Mouse (Mus musculus) spleen, adult 12 weeks (tissue): ENCODE data around the gene Pdzph1.
A peak's percentile ranks its signal among the peaks of the same experiment; 100 is the strongest.

Experiments
- DNase-seq: peaks from one replicate; pipeline ENCODE4 v3.0.0; 2022; ENCODE audit warnings: low spot score

Pdzph1 gene

GRCm38 (mm10) chr17:58991275-58991674 is at the start of gene Pdzph1:
Pdzph1 (minus strand) TSS chr17:58991375.
- DNase-seq: no peak

DNA sequence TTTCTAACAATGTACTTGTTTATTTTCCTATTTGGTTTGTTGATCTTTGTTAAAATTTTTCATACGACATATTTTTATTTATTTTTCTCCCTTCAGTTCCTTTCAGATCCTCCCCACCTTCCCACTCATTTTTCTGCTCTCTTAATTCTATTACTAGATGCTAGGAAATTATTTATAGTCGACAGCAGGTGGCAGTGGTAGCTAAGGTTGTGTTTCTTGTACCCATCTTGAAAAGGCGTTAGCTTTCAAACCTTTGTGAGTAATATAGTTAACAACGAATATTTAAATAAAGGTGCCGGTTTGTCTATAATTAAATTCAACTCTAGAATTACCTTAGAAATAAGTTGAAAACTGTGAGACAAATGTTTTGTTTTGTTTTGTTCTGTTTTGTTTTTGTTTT is 48.6 kb upstream of the Pdzph1 start:
- DNase-seq: no peak

DNA sequence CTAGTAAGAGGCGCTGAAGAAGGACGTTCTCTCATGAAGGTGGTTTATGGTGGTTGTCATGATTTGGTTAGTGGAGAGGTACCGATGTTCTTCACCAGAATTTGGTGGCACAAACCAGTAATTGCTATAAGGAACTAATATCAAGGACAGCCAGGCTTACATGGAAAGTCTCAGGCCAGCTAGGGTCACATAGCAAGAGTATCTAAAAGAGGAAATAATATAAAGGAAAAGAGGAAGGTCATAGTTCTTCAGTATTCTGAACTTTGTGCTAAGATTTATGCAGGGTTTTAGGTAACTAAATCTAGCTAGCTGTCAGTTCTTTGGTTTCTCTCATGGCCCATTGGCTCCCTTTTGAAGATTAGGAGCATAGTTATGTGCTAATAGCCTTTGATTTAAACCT is 42.3 kb upstream of the Pdzph1 start:
- DNase-seq: no peak

DNA sequence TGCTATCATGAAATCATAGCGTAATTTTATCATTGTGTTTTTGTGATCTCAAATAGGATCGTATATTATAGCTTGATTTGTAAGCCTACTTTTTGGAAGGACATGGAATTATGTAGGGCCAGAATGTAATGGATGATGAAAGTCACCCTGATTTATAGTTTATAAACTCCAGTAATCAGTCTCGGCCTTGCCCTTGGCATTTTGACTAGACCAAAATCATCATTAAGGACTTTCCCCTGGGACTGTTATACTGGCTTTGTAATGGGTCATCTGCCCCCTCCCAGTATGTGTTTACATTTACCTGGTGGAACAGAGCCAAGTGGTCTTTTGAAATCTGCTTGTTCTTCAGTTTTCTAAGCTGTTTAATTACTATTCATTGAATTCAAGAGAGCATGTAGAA is 35.2 kb upstream of the Pdzph1 start:
- DNase-seq: no peak

DNA sequence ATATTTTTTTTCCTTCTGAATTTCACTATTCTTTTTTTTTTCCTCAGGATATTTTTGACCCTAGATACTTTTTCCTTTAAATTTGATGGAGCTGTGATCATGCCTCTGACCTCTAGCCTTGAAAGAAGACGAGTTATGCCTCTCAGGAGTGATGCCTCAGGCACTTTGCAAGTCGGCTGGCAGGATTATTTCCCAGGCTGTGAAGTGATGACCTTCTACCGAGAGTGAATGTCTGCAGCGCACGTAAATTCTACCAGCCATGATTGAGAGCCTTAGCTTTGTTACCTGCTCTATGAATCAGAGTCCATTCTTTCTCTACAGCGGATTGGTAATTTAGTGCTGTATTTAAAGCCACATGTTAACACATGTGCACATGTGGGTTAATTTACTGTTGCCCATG is 33.3 kb upstream of the Pdzph1 start:
- DNase-seq: no peak

GRCm38 (mm10) chr17:59023971-59024370 is 32.8 kb upstream of the Pdzph1 start:
- DNase-seq: no peak

DNA sequence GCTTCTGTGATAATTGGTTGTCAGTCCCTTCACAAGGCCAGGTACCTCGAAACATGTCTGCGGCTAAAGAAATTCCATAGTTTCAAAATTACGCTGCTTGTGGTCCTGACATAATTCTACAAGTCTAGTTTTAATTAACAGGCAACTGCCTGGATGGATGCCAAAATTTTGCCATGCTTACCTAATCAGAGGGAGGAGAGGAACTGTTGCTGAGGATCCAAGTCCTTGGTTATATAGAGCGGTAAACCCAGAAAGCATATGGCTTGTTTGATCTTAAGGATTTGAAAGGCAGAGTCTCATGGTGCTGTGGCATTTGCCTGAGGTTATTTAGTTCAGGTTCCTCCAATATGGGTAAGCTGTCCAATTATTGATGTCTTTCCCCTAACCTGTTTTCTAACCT is 27.5 kb upstream of the Pdzph1 start:
- no peak for DNase-seq

DNA sequence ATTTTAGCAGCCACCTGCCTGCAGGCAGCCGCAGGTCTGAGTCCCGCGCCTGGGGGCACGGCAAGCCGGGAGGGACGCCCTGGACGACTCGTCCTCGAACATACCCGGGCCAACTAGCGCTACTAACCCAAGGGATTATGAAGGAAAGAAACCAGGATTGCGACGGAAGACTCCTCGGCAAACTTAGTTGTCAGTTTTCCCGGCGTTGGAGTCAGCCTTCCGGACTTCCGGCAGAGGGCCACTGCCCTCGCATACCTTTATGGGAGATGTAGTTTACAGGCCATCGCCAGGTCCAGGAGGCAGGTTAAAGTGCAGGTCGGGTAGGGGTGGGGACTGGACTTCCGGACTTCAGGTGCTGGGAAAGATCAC is 21.9 kb upstream of the Pdzph1 start, which contains the start of gene Nudt12:
Gene Nudt12 (minus strand): TSS at position 282 of the 369 bp plus-strand sequence.
- DNase-seq: peak; percentile 14

- no peak for DNase-seq
These were observed 21.4 kb upstream of the Pdzph1 start for GRCm38 (mm10) chr17:59012421-59013090.

DNA sequence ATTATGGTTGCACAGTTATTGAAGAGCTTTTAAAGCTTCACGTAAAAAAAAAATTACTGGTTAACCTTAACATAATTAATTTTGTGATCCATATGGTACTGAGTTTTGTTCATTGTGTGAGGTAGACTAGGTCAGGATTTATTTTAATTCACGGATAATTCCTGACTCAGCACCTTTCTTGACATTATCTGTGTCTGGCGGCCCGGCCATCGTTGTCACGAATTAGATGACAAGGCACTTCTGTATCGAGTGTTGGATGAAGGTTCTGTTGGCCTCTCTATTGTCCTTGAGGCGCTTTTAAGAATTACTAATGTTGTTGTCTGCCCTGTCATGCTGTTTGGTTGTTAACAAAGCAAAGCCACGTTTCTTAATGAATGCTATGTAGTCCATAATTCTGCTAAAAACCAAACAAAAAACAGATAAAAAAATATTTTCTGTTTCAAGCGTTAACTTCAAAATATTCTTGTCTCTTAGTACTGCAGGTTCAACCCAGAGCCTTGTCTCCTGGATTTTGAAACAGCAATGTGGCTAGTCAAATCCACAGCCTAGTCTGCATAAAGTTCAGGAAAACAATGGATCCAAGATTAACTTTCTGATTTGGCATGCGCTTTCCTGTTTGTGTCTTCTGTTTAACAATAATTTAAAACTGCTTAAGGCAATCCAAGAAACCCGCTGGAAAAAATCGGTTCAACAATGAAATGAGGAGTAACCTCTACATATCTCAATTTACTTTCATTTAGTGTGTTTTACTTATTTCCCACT is 20.6 kb upstream of the Pdzph1 start:
- no peak for DNase-seq

DNA sequence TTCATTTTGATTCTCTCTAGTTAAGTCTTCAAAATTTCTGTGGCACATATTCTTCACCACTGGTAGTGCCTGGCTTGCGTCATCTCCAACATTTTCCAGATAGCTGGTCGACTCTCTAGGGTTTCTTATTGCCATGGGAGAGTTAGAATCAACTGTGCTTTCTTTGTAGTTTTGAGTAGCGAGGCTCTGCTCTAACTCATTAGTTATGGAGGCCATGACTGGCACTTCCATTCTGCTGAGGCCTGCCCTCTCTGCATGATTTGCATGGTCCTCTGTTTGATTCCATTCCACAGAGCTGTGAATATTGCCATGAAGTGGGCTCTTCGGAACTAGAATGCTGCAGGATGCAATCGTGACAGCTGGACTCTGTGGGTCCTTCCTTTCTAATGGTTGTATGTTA is 17.9 kb downstream of the Pdzph1 start:
- no peak for DNase-seq

- no peak for DNase-seq
These were observed 31.3 kb downstream of the Pdzph1 start for GRCm38 (mm10) chr17:58959905-58960304.

DNA sequence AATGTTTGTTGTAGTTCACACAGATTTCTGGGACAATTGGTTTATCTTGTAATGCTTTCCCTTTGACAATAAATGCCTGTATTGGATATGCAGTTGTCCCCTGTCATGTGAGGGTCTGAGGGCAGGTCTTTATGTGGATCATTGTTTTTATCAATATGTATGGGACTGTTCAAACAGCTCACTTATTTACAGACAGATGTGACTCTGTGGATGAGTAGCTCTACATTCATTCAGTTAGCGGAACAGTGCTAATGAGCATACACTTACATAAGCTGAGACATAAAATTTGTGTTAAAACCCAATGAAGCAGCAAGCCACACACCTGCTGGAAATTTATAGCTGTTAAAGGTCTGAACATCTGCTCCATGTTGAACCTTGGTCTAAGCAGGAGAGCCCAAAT is 34.1 kb downstream of the Pdzph1 start:
- DNase-seq: no peak

GRCm38 (mm10) chr17:58943015-58943822 is 48.0 kb downstream of the Pdzph1 start:
- no peak for DNase-seq

DNA sequence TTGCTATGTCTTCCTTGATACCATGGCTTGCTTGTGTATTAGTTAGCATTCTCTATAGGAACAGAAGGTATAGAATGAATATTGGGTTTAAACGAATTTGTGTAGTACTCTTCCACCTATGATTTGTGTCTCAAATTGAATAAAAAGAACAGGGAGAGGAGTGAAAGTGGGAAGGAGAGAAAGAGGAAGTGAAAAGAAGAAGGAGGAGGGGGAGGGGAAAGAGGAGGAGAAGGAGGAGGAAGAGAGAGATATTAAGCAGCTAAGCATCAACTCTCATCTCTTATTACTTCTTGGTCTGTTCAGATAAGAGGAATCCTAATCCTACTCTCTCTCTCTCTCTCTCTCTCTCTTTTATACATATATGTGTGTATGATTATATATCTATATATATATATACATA is 52.6 kb downstream of the Pdzph1 start:
- no peak for DNase-seq

GRCm38 (mm10) chr17:58937533-58937932 is 53.6 kb downstream of the Pdzph1 start:
- no peak for DNase-seq

DNA sequence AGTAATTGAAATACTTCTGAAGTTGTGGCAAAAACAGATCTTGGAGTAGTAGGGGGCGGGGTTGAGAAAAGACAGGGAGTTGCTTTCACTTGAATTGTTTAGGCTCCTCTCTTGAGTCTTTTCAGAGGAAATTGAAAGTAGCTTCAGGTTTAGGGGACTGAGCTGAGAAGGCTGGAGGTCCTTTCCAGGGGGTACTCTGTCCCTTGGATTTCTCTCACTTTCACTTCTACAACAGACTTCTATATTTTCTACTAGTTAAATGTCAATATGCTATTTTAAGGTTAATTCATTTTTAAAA is 58.2 kb downstream of the Pdzph1 start:
- DNase-seq: no peak

DNA sequence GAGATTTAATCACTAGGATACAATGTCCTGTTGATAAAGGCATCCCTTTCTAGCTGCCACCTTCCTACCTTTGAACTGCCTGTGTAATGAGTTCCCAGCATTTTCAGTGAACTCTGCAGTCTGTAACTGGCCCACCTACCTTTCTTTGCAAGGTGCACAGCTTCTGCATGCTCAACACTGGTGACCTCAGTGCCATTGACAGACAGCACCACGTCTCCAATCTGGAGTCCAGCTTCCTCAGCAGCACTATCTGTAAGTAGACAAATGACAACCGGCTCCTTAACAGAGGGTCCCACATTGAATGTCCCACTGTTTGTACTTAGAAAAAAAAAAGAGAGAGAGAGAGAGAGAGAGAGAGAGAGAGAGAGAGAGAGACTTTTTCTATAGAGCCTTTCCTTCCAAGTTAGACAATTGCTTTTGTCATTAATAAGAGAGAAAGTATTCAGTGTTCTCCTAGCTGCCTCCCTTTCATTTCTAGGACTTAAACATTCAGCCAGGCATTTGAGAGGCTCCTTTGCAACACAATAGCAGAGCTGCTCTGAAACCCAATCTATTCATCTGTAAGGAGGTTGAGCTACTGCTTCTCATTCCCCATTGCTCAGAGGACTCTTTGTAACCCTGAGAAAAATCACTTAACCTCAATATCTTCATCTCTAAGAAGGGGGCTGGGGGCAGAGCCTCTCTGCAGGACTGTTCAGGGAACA is 58.7 kb downstream of the Pdzph1 start:
- no peak for DNase-seq

- DNase-seq: no peak
These were observed 66.2 kb downstream of the Pdzph1 start for GRCm38 (mm10) chr17:58924754-58925546.

DNA sequence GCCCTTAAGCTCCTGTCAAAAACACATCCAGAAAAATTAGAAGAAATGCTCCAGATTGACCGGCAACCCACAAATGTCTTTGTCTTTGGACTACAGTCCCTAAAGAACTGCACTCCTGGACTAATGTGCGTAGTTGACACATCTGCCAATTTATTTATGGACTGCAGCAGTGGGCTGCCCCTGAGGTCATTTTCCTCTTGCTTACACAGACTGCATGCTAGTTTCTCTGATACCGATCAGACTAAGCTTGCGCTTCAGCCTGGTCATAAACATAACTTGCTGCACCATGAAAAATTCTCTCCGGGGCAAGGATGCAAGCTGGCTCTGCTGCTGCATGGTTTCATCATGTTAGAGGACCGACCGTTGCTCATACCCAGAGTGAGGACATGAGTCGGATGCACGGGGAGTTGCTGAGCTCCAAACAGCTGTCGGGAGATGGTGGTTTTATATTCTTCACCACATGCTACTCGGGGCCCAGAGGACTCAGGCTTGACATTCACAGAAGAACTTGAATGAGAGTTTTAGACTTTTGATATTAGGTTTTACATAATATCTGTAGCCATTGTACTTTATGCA is 67.2 kb downstream of the Pdzph1 start:
- no peak for DNase-seq

DNA sequence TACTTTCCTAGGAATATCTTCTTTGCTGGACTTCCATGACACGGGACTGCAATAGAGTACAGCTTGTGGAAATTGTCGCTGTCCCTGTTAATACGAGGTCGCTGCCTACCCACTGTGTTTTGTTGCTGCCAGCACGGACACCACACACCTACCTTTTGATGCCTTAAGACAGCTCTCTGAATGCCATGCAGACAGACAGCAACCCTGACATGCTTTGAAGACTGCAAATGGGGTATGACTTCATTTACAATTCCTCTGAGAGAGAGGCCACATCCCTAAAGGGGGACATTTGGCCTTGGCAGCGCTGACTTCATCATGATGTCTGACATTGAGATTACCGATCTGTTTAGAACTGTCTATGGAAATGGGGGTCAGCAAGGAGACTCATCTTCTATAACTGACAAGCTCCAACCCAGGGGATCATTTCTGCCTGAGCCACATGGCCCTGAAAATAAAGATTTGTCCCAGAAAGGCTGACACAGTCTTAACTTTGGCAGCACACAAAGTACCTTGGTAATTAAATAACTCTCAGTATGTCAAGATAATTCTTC is 67.8 kb downstream of the Pdzph1 start:
- no peak for DNase-seq
